Mouse (Mus musculus) spleen, postnatal 14 days (tissue): ENCODE measurements around the gene Slc25a19.

ENCODE experiments used
- DNase-seq, 2 experiments: peaks; one replicate each; pipeline ENCODE4 v3.0.0; 2021 to 2022; ENCODE audit warnings: low spot score in 2 of 2

The Slc25a19 gene

GRCm38 (mm10) chr11:115599722-115600121, 28.4 kb downstream of the Slc25a19 start:
- no peak for DNase-seq

GRCm38 (mm10) chr11:115598309-115598708, 29.8 kb downstream of the Slc25a19 start:
- no peak for DNase-seq

GRCm38 (mm10) chr11:115595209-115595608, 32.9 kb downstream of the Slc25a19 start:
- DNase-seq: no peak

- no peak for DNase-seq
Observed at GRCm38 (mm10) chr11:115590526-115591075, 37.5 kb downstream of the Slc25a19 start.

- DNase-seq: no peak
Observed at GRCm38 (mm10) chr11:115587984-115588383, 40.1 kb downstream of the Slc25a19 start.

- DNase-seq: no peak
Observed at GRCm38 (mm10) chr11:115586403-115586802, 41.7 kb downstream of the Slc25a19 start.

- DNase-seq: no peak
Observed at GRCm38 (mm10) chr11:115585573-115586100, 42.5 kb downstream of the Slc25a19 start.

GRCm38 (mm10) chr11:115584376-115585073, 43.6 kb downstream of the Slc25a19 start:
- DNase-seq: no peak

- DNase-seq: no peak
Observed at GRCm38 (mm10) chr11:115582913-115583606, 45.0 kb downstream of the Slc25a19 start.

GRCm38 (mm10) chr11:115579080-115579479, 49.0 kb downstream of the Slc25a19 start:
- DNase-seq: no peak

- no peak for DNase-seq
Observed at GRCm38 (mm10) chr11:115564961-115565360, 63.1 kb downstream of the Slc25a19 start.
